Mouse (Mus musculus): ENCODE results near the gene Gipc3. TPM values are rescaled to one million over a fixed set of nuclear protein-coding genes. Genes with fewer than 3 reads are reported as not detected.
A peak's percentile ranks its signal among the peaks of the same experiment; 100 is the strongest.

Gipc3 gene
- polyA plus RNA-seq, 1 experiment from 2014 or later = not detected

DNA sequence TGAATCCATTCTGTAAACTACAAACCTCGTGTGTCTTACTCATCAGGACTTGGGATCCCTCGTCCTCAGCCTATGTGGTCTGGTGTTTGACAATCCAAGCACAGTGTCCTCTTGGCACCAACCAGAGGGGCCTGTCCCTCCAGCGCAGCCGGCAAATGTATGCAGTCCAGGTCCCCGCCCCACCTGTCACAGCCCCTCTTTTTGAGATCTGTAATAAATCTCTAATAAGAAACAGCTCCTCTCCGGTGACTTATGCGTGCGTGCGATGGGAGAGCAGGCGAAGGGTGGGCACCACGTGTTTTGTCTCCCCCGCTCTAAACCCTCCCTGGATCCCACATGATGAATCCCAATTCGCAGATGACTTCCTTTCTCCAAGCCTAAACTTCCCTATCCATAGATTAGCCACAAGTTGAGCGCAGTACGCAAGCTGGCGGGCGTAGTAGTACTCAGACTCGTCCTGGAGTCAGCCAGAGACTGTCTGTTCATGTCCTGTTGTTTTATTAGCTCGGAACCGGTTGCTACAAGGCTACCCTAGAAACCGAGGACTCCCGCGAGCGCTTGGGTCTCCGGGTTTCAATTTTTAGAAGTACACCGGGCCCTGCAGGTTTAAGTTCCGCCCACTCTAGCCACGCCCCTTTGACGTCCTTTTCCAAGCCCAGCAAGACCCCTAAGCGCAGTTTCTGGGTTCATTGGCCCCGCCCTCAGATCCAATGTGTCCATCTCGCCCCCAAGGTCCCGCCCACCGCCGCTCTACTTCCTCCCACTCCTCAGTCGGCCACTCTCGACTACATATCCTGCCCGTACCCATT is 23.1 kb downstream of the Gipc3 start:
- peak overlapping the region; percentile 89 for H3K27ac ChIP-seq (replicated peaks)
- ATAC-seq (ENCODE audit: extremely low read depth, insufficient number of reproducible peaks, low FRiP score, low TSS enrichment) = peak; percentile 74
- no peaks in the 10 kb centered on the region for H3K27me3 ChIP-seq (replicated peaks)
- peaks cover 52% of the 10 kb centered on the region for H3K4me1 ChIP-seq
- peaks cover 58% of the 10 kb centered on the region for H3K36me3 ChIP-seq
- 2% methylated on average over 38 of the region's 38 CpGs for WGBS
- H3K4me2 ChIP-seq = peak overlapping the region; percentile 94
- peak overlapping the region; percentile 99 for H3K4me3 ChIP-seq
- peak overlapping the region; percentile 82 for H3K9ac ChIP-seq
- H3K9me3 ChIP-seq = no peaks in the 10 kb centered on the region

DNA sequence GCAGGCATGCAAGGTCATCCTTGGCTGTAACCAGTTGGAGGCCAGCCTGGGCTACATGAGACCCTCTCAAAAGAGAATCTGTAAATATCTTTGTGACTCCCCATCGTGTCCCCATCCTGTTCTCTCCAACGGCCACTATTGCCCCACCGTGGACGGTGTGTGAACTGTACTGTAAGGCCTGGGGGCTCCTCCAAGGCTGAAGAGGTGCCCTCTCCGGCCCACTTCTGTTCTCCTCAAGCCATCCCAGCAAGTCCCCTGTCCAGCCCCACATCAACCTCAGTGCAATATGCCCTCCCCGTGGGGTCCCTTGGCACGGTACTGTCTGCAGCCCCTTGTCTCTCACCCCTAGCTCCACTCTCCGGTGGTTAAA is 23.8 kb downstream of the Gipc3 start:
- ATAC-seq (ENCODE audit: extremely low read depth, insufficient number of reproducible peaks, low FRiP score, low TSS enrichment) = no peak
- H3K4me1 ChIP-seq = peaks cover 52% of the 10 kb centered on the region
- H3K4me3 ChIP-seq = peak overlapping the region; percentile 99
- WGBS = 32% methylated on average over 8 of the region's 8 CpGs
- H3K4me2 ChIP-seq = peak overlapping the region; percentile 94
- H3K27ac ChIP-seq (replicated peaks) = peak overlapping the region; percentile 89
- H3K9me3 ChIP-seq = no peaks in the 10 kb centered on the region
- H3K9ac ChIP-seq = peak overlapping the region; percentile 82
- peaks cover 58% of the 10 kb centered on the region for H3K36me3 ChIP-seq
- H3K27me3 ChIP-seq (replicated peaks) = no peaks in the 10 kb centered on the region

DNA sequence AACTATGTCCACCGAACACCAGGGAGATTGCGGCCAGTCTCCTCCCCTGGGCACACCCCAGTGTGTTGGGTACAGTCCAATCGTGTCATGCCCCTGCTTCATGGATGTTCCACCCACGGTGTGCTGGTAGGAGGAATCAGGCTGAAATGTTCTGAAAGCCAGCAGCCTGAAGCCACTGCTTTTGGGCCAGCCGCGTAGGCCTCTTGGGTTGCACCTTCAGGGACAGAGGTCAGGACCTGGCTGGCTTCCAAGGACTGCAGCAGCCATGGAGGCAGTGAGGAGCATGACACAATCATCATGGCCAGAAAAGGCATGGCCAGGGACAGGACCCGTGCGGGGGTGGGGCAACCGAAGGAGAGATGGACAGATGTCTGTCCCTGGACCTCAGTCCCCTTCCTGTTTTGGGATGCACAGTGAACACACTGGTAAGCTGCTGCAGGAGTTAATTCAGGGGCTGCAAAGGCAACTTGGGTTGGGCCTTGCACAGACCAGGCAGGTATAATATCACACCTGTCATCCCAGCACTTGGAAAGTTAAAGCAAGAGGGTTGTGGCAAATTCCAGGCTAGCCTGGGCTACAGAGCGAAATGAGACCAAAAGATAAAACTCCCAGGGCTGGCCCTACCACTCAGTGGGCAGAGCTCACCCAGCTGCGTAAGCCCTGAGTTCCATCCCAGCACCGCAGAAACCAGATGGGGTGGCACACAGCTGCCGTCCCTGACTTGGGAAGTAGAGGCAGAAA is 24.3 kb downstream of the Gipc3 start:
- H3K36me3 ChIP-seq = peaks cover 58% of the 10 kb centered on the region
- H3K9me3 ChIP-seq = no peaks in the 10 kb centered on the region
- 87% methylated on average over 13 of the region's 13 CpGs for WGBS
- peak overlapping the region; percentile 99 for H3K4me3 ChIP-seq
- peak overlapping the region; percentile 94 for H3K4me2 ChIP-seq
- peak overlapping the region; percentile 82 for H3K9ac ChIP-seq
- peak overlapping the region; percentile 89; the same call in 1 of the 2 replicates for H3K27ac ChIP-seq (replicated peaks)
- H3K4me1 ChIP-seq = peaks cover 52% of the 10 kb centered on the region
- no peak for ATAC-seq (ENCODE audit: extremely low read depth, insufficient number of reproducible peaks, low FRiP score, low TSS enrichment)
- H3K27me3 ChIP-seq (replicated peaks) = no peaks in the 10 kb centered on the region

DNA sequence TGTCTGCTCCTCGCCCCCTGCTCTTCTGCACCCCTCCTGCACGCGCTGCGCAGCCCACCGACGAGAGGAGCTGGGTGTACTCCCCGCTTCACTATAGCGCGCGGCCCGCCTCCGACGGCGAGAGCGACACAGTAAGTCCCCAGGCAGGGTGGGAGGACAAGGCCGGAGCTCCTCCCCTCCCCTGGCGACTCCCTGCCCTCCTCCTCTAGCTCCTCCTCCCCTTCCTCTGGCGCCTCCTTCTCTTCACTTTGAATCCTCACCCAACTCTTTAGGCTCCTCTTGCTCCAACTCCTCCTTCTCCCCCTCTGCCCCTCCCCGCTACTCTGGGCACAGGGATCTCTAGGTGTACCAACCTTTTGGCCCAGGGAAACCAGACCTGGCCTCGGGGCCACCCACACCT is 25.8 kb downstream of the Gipc3 start:
- H3K9ac ChIP-seq = peak overlapping the region; percentile 76
- peaks cover 47% of the 10 kb centered on the region for H3K4me1 ChIP-seq
- ATAC-seq (ENCODE audit: extremely low read depth, insufficient number of reproducible peaks, low FRiP score, low TSS enrichment) = no peak
- H3K4me2 ChIP-seq = peak overlapping the region; percentile 64
- H3K27ac ChIP-seq (replicated peaks) = no peak overlapping the region; the same call in 1 of the 2 replicates
- WGBS = 11% methylated on average over 20 of the region's 20 CpGs
- no peaks in the 10 kb centered on the region for H3K27me3 ChIP-seq (replicated peaks)
- peaks cover 58% of the 10 kb centered on the region for H3K36me3 ChIP-seq
- peak overlapping the region; percentile 34 for H3K4me3 ChIP-seq
- H3K9me3 ChIP-seq = no peaks in the 10 kb centered on the region

DNA sequence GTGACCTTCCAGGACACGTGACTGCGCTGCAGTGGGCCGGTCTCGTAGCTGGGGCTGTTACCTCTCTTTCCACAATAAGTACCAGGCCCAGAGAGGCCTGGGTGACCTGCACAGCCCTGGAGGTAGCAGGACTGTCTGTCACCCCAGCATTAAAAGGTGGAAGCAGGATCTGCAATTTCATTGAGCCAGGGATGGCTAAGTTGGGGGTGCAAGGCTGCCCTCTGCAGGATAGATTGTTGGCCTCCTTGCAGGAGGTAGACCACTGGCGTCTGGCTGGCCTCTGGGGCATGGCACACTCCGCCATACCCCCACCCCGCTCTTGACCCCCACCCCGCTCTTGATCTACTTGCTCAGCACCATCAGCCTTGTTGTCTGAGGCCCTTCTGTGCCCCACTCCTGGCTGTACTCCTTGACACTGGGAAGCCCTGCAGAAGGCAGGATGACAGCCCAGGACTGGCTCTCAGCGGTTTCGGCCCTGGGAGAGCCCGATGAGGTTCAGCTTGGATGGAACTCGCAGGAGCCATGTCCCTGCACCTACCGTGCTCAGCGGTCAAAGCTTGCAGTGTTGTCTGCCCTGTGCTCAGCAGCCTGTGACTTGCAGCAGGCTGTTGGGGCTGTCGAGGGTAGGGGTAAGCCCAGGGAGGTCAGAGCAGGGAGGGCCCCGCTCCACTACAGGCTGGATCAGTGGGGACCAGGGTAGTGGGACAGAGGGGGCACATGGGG is 26.6 kb downstream of the Gipc3 start:
- H3K36me3 ChIP-seq = peaks cover 64% of the 10 kb centered on the region

DNA sequence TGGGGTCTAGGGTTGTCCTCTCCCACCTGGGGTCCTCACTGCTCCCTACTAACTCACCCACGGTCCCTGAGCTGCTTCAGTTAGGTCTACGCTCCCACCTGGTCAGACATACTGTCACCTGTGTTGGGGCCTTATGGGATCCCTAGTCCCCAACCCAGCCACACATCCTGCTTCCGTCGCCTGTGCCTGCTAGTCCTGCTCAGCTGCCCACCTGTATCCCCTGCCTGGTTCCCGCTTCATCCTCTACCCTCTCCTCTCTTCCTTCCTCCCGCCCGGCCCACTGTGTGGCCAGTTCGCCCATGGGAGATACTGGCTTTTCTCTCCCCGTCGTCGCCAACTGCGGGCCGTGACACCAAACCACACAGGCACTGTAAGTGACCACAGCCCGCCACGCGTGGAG is 27.5 kb downstream of the Gipc3 start:
- no peak overlapping the region for H3K4me3 ChIP-seq
- H3K36me3 ChIP-seq = peaks cover 73% of the 10 kb centered on the region
- peaks cover 39% of the 10 kb centered on the region for H3K4me1 ChIP-seq
- H3K27ac ChIP-seq (replicated peaks) = no peak overlapping the region
- H3K27me3 ChIP-seq (replicated peaks) = no peaks in the 10 kb centered on the region
- no peaks in the 10 kb centered on the region for H3K9me3 ChIP-seq
- ATAC-seq (ENCODE audit: extremely low read depth, insufficient number of reproducible peaks, low FRiP score, low TSS enrichment) = no peak
- no peak overlapping the region for H3K4me2 ChIP-seq
- H3K9ac ChIP-seq = no peak overlapping the region
- WGBS = 87% methylated on average over 16 of the region's 16 CpGs

More for the DNA sequence above, 26.6 kb downstream of the Gipc3 start:
- Histone ChIP-seq H3K9ac (peak overlapping the region; percentile 76), H3K9me3 (no peaks in the 10 kb centered on the region), H3K27me3 (replicated peaks) (no peaks in the 10 kb centered on the region), H3K4me1 (peaks cover 40% of the 10 kb centered on the region), H3K27ac (replicated peaks) (0 out of 2 replicates have a peak overlapping the region, but pooled peaks have one; percentile 29), H3K4me3 (peak overlapping the region; percentile 34), H3K4me2 (peak overlapping the region; percentile 64)
- no peak for ATAC-seq (ENCODE audit: extremely low read depth, insufficient number of reproducible peaks, low FRiP score, low TSS enrichment)
- 40% methylated on average over 16 of the region's 16 CpGs for WGBS

DNA sequence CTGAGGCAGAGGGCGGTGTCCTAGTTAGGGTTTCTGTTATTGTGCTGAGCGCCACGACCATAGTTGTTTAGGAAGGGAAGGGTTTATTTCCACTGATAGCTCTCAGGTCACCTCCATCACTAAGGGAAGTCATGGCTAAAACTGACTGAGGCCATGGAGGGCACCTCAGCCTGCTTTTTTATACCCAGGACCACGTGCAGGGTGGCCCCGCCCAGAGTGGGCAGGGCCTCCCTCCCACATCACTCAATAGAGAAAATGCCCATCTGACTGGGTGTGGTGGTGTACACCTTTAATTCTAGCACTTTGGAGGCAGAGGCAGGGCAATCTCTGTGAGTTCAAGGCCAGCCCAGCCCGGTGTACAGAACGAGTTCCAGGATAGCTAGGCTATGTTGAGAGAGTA is 28.9 kb downstream of the Gipc3 start:
- Histone ChIP-seq H3K4me2 (no peak overlapping the region), H3K27me3 (replicated peaks) (no peaks in the 10 kb centered on the region), H3K4me3 (no peak overlapping the region), H3K36me3 (peaks cover 87% of the 10 kb centered on the region), H3K27ac (replicated peaks) (no peak overlapping the region), H3K4me1 (peaks cover 32% of the 10 kb centered on the region), H3K9me3 (no peaks in the 10 kb centered on the region), H3K9ac (no peak overlapping the region)
- 81% methylated on average over 7 of the region's 7 CpGs for WGBS
- no peak for ATAC-seq (ENCODE audit: extremely low read depth, insufficient number of reproducible peaks, low FRiP score, low TSS enrichment)

DNA sequence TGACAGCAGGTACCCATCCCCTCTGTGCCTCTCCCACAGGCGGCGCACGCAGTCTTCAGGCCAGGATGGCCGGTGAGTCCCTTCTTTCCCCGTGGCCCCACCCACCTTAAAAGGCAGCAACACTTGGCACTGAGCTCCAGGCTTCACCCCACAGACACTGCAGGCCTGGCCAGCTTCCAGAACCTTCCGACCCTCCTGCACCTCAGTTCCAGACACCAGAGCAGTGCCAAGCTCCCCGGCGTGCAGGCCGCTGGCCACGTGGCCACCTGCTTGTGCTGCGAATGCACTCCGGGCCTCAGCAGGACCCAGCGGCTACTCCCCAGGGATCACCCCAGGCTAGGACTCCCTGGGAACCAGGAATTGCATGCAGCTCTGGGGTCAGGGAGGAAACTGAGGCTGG is 29.5 kb downstream of the Gipc3 start:
- Histone ChIP-seq H3K4me3 (no peak overlapping the region), H3K9me3 (no peaks in the 10 kb centered on the region), H3K4me2 (no peak overlapping the region), H3K27me3 (replicated peaks) (no peaks in the 10 kb centered on the region), H3K4me1 (peaks cover 25% of the 10 kb centered on the region), H3K9ac (no peak overlapping the region), H3K27ac (replicated peaks) (no peak overlapping the region), H3K36me3 (peaks cover 90% of the 10 kb centered on the region)
- ATAC-seq (ENCODE audit: extremely low read depth, insufficient number of reproducible peaks, low FRiP score, low TSS enrichment) = no peak
- WGBS = 93% methylated on average over 13 of the region's 13 CpGs

DNA sequence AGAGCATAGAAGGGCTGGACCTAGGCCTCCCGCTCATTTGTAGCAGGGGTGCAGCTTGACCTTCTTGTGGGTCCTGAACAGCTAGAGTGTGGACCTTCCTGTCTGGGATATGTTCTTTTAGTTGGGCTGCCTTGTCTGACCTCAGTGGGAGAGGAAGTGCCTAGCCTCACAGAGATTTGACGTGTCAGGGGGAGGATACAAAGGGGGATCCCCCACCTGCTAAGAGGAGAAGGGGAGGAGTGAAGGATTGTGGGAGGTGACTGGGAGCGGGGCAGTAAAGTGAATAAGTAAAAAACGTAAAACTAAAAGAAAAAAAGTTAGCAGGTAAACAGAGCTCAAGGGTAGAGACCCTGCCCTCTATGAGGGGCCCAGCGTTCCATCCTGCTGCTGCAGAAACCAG is 33.5 kb downstream of the Gipc3 start:
- H3K4me3 ChIP-seq = no peak overlapping the region
- H3K9ac ChIP-seq = no peak overlapping the region
- H3K4me2 ChIP-seq = no peak overlapping the region
- ATAC-seq (ENCODE audit: extremely low read depth, insufficient number of reproducible peaks, low FRiP score, low TSS enrichment) = no peak
- peaks cover 6% of the 10 kb centered on the region for H3K4me1 ChIP-seq
- H3K36me3 ChIP-seq = peaks cover 91% of the 10 kb centered on the region
- no peak overlapping the region for H3K27ac ChIP-seq (replicated peaks)
- WGBS = 89% methylated on average over 5 of the region's 5 CpGs
- no peaks in the 10 kb centered on the region for H3K9me3 ChIP-seq
- H3K27me3 ChIP-seq (replicated peaks) = no peaks in the 10 kb centered on the region

DNA sequence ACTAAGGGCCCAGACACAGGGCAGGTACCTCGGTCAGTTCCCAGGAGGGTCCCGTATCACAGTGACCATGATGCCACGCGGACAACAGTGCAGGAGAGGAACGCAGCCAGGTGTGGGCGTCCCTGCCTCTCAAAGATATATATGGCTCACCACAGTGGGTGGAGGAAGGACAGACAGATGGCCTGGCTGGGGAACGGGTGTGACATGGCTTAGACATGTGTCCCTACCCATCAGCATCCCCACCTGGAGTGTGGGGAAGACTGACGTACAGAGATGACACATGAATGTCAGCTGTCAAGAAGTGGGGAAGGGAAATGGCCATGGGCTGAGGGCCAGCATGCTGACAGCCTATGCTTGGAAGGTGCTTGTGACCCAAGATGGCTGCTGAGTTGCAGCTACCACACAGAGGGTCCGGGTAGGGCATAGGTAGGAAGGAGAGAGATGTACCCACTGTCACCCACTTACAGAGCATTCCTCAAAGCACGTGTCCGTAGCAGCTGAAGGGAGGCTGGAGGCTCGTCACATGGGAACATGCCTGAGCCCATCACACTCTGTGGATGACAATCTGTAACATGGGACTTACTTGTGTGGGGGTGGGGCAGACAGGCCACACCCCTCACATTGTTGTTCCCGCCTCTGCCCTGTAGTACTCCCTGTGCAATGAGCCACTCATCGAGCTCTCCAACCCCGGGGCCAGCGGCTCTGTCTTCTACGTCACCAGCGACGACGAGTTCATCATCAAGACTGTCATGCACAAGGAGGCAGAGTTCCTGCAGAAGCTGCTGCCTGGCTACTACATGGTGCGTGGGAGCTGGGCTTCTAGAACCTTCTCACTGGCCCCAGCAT is 36.0 kb downstream of the Gipc3 start:
- ATAC-seq (ENCODE audit: extremely low read depth, insufficient number of reproducible peaks, low FRiP score, low TSS enrichment) = no peak
- peaks cover 66% of the 10 kb centered on the region for H3K36me3 ChIP-seq
- no peaks in the 10 kb centered on the region for H3K27me3 ChIP-seq (replicated peaks)
- no peaks in the 10 kb centered on the region for H3K9me3 ChIP-seq
- H3K27ac ChIP-seq (replicated peaks) = no peak overlapping the region
- peaks cover 32% of the 10 kb centered on the region for H3K4me1 ChIP-seq
- H3K9ac ChIP-seq = no peak overlapping the region
- H3K4me3 ChIP-seq = no peak overlapping the region
- H3K4me2 ChIP-seq = no peak overlapping the region
- 90% methylated on average over 21 of the region's 21 CpGs for WGBS

Measured in heart, embryonic 13.5 days (tissue).